Mouse (Mus musculus) neural tube, embryonic 14.5 days (tissue): ENCODE data around the gene Vmn2r47. TPM values are rescaled to one million over a fixed set of nuclear protein-coding genes. Genes with fewer than 3 reads are reported as not detected.
"Not testable (repeated sequence)": the region's sequence is repeated elsewhere in the genome, so short reads cannot be mapped to it uniquely, and the experiment has no call there.

Experiments
- ATAC-seq: fragments of 200-750 bp; cut with Nextera tagmentation; 2 replicates; pipeline ENCODE4 v1.8.0; 2017; ENCODE audit warnings: low read depth, mild to moderate bottlenecking, moderate TSS enrichment, moderate library complexity
- H3K27ac ChIP-seq: fragments of 300-500 bp; sonication (generic); 2 replicates; pipeline ENCODE4 v1.5.1; 2014; ENCODE audit warnings: low read depth, mild to moderate bottlenecking, control low read depth, low read length, moderate library complexity, mixed read lengths
- H3K27me3 ChIP-seq: fragments of 300-500 bp; sonication (generic); 2 replicates; pipeline ENCODE4 v1.6.1; 2014; ENCODE audit warnings: low read length; ENCODE audit not compliant: control insufficient read depth, insufficient read depth
- H3K36me3 ChIP-seq: fragments of 300-500 bp; sonication (generic); 2 replicates; pipeline ENCODE4 v1.6.1; 2014; ENCODE audit warnings: low read length, mixed read lengths; ENCODE audit not compliant: control insufficient read depth, insufficient read depth
- H3K4me1 ChIP-seq: fragments of 300-500 bp; sonication (generic); 2 replicates; pipeline ENCODE4 v1.6.1; 2014; ENCODE audit warnings: low read length; ENCODE audit not compliant: control insufficient read depth, insufficient read depth
- H3K4me2 ChIP-seq: fragments of 300-500 bp; sonication (generic); 2 replicates; pipeline ENCODE4 v1.6.1; 2014; ENCODE audit warnings: mild to moderate bottlenecking, low read depth, low read length, control low read depth
- H3K4me3 ChIP-seq: fragments of 300-500 bp; sonication (generic); 2 replicates; pipeline ENCODE4 v1.5.1; 2014; ENCODE audit warnings: low read depth, low read length, control low read depth, mixed read lengths
- H3K9ac ChIP-seq: fragments of 300-500 bp; sonication (generic); replicated peaks from 2 replicates; pipeline ENCODE4 v1.6.1; 2014; ENCODE audit warnings: low read depth, mild to moderate bottlenecking, control low read depth, low read length, mixed read lengths
- H3K9me3 ChIP-seq: fragments of 300-500 bp; sonication (generic); 2 replicates; pipeline ENCODE4 v1.6.1; 2016; ENCODE audit warnings: low read length; ENCODE audit not compliant: control insufficient read depth
- WGBS: fragments of 180-500 bp; shearing (Covaris S2); extraction: QIAGEN DNeasy Blood & Tissue Kit; methylation state at CpG from one replicate; pipeline ENCODE4 v1.1.7; 2014; 5-methylcytosine and 5-hydroxymethylcytosine counted together
- polyA plus RNA-seq: library from polyadenylated mRNA; unstranded; fragments of >200 nt; fragmentation: Nextera tagmentation; extraction: Ambion mirVana; gene quantifications from 2 replicates; pipeline ENCODE4 v1.2.1, GENCODE M21; 2014

Vmn2r47 gene
- polyA plus RNA-seq = not detected in 2 replicates

DNA sequence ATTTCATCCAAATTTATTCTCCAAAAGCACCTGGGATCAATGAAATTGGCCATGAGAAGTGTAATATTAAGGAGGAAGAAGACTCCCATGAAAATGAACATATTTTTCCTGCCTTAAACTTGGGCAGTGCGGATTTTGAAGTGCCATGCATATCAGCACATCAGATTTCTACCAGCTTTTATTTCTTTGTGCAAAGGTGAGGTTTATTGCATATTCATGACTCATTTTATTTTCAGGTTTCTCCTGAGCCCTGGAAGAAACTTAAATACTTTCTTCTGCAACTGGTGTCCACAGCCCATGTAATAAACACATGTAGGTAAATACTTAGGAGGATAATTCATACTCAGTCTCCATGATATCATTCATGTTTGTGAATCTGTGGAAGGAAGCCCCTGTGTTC lies at the start of gene Vmn2r47:
TSS of gene Vmn2r47 (minus strand) at position 101 of the 400 bp plus-strand sequence.
- not testable (repeated sequence) for H3K27ac ChIP-seq, H3K4me3 ChIP-seq, H3K36me3 ChIP-seq, H3K4me2 ChIP-seq, H3K27me3 ChIP-seq, H3K9me3 ChIP-seq, H3K4me1 ChIP-seq, H3K9ac ChIP-seq, ATAC-seq
- WGBS = no CpG with 5 or more reads among the region's 1 CpGs

DNA sequence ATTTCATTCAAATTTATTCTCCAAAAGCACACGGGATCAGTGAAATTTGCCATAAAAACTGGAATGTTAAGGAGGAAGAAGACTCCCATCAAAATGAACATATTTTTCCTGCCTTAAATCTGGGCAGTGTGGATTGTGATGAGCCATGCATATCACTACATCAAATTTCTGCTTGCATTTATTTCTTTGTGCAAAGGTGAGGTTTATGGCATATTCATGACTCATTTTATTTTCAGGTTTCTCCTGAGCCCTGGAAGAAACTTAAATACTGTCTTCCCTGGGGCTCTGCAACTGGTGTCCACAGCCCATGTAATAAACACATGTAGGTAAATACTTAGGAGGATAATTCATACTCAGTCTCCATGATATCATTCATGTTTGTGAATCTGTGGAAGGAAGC lies 70.7 kb downstream of the Vmn2r47 start, which contains the start of gene Vmn2r46:
TSS of gene Vmn2r46 (minus strand) at position 101 of the 400 bp plus-strand sequence.
- not testable (repeated sequence) for H3K9me3 ChIP-seq, H3K4me3 ChIP-seq, H3K9ac ChIP-seq, H3K27me3 ChIP-seq, H3K4me2 ChIP-seq, ATAC-seq, H3K27ac ChIP-seq, H3K36me3 ChIP-seq, H3K4me1 ChIP-seq
- WGBS = no CpG with 5 or more reads among the region's 1 CpGs

Other genes starting within 250 kb of the Vmn2r47 start
- not detected in 2 replicates for gene Vmn2r46, start 70.8 kb downstream of the Vmn2r47 start, polyA plus RNA-seq
- not detected in 2 replicates for gene Vmn2r48, start 112.3 kb upstream of the Vmn2r47 start, polyA plus RNA-seq
- gene Vmn2r49, start 150.9 kb upstream of the Vmn2r47 start, polyA plus RNA-seq = not detected in 2 replicates
- gene Vmn2r50, start 212.0 kb upstream of the Vmn2r47 start, polyA plus RNA-seq = not detected in 2 replicates